ENCODE assay signal across 8 mouse cellular contexts in the genomic region with DNA sequence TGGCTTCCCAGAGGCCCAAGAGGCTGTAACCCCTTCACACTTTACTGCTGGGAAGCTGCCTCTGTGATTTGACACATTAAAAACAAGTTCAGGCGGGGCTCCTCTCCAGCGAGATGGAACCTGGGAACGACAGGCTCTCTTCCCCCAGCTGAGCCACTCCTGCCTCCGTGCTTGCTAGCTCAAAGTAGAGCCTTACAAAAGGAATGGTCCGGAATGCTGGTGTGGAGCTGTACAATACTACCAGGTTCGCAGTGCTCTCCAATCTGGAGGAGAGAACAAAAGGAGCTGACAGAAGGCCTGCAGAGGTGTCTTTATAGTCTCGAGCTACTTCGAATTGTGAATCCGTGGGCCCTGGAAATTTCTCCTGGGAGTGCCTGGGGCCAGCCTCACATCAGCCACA.
DNase-seq lines count a peak whose midpoint lies in the region; ATAC-seq and TF ChIP-seq lines count a peak whose summit lies in the region.

No protein-coding gene starts in this region.

- H3K4me3 ChIP-seq in lung, adult 2 months (replicated peaks; ENCODE audit: extremely low read depth, low read depth, low read length) = no peak overlapping the region
- peak overlapping the region; percentile 34 for H3K4me3 ChIP-seq in embryonic facial prominence, embryonic 14.5 days (ENCODE audit: low read depth, low read length)
- H3K4me3 ChIP-seq in hindbrain, embryonic 15.5 days = peak overlapping the region; percentile 34
- H3K4me3 ChIP-seq in neural tube, embryonic 12.5 days = peak overlapping the region; percentile 16; the same call in 1 of the 2 replicates

- H3K9me3 ChIP-seq in embryonic facial prominence, embryonic 14.5 days (ENCODE audit: control insufficient read depth, low read length) = no peaks in the 10 kb centered on the region
- H3K9me3 ChIP-seq in hindbrain, embryonic 15.5 days = no peaks in the 10 kb centered on the region
- H3K9me3 ChIP-seq in neural tube, embryonic 12.5 days = no peaks in the 10 kb centered on the region

- no peak; the same call in 1 of the 2 replicates for ATAC-seq in embryonic facial prominence, embryonic 14.5 days (ENCODE audit: low read depth)
- peak; percentile 55; the same call in 1 of the 2 replicates for ATAC-seq in hindbrain, embryonic 15.5 days (ENCODE audit: low FRiP score, low read depth)
- ATAC-seq in neural tube, embryonic 12.5 days (ENCODE audit: low FRiP score, low read depth) = peak; percentile 49; the same call in 1 of the 2 replicates
- ATAC-seq in inflammation-experienced regulatory T-cells, adult 6 months = no peak

- WGBS in lung, adult 2 months = 14% methylated on average over 9 of the region's 9 CpGs
- 12% methylated on average over 9 of the region's 9 CpGs for WGBS in embryonic facial prominence, embryonic 14.5 days
- 11% methylated on average over 9 of the region's 9 CpGs for WGBS in hindbrain, embryonic 15.5 days
- 5% methylated on average over 9 of the region's 9 CpGs for WGBS in neural tube, embryonic 12.5 days

- peak overlapping the region; percentile 46; the same call in 1 of the 2 replicates for H3K9ac ChIP-seq in embryonic facial prominence, embryonic 14.5 days (ENCODE audit: low read depth, low read length)
- peak overlapping the region; percentile 39 for H3K9ac ChIP-seq in hindbrain, embryonic 15.5 days
- H3K9ac ChIP-seq in neural tube, embryonic 12.5 days = no peak overlapping the region

- DNase-seq in lung, adult 2 months = peak; percentile 3
- no peak for DNase-seq in lung, postnatal 4 days
- DNase-seq in embryonic facial prominence, embryonic 14.5 days (ENCODE audit: low spot score) = peak; percentile 17
- DNase-seq in layer of hippocampus, postnatal 14 days (ENCODE audit: low spot score in 2 of 2) = no peak
- DNase-seq in adrenal gland, postnatal 36 days = no peak

- no peaks in the 10 kb centered on the region for H3K27me3 ChIP-seq in embryonic facial prominence, embryonic 14.5 days (replicated peaks; ENCODE audit: control insufficient read depth, insufficient read depth, low read length)
- 0 out of 2 replicates have a peak, but pooled peaks cover 6% of the 10 kb centered on the region for H3K27me3 ChIP-seq in hindbrain, embryonic 15.5 days
- H3K27me3 ChIP-seq in neural tube, embryonic 12.5 days (replicated peaks) = peaks cover 6% of the 10 kb centered on the region; the same call in 1 of the 2 replicates

- no peak for TF ChIP-seq POLR2A in lung, adult 2 months (IDR thresholded peaks at IDR 0.05; ENCODE audit: borderline replicate concordance, extremely low read depth, low read depth, low read length)

- H3K36me3 ChIP-seq in embryonic facial prominence, embryonic 14.5 days (ENCODE audit: control insufficient read depth, insufficient read depth, low read length) = no peaks in the 10 kb centered on the region
- H3K36me3 ChIP-seq in hindbrain, embryonic 15.5 days = no peaks in the 10 kb centered on the region
- H3K36me3 ChIP-seq in neural tube, embryonic 12.5 days = no peaks in the 10 kb centered on the region

- H3K4me1 ChIP-seq in lung, adult 2 months (ENCODE audit: control insufficient read depth, insufficient read depth, low read length) = no peaks in the 10 kb centered on the region
- no peaks in the 10 kb centered on the region for H3K4me1 ChIP-seq in embryonic facial prominence, embryonic 14.5 days (ENCODE audit: control insufficient read depth, insufficient read depth, low read length)
- H3K4me1 ChIP-seq in hindbrain, embryonic 15.5 days (replicated peaks) = peaks cover 8% of the 10 kb centered on the region
- peaks cover 12% of the 10 kb centered on the region for H3K4me1 ChIP-seq in neural tube, embryonic 12.5 days

- TF ChIP-seq CTCF in lung, adult 2 months (IDR thresholded peaks at IDR 0.05; ENCODE audit: insufficient read depth, low read length) = no peak

- peak overlapping the region; percentile 59 for H3K4me2 ChIP-seq in embryonic facial prominence, embryonic 14.5 days (ENCODE audit: low read depth, low read length)
- H3K4me2 ChIP-seq in hindbrain, embryonic 15.5 days = peak overlapping the region; percentile 66
- peak overlapping the region; percentile 57 for H3K4me2 ChIP-seq in neural tube, embryonic 12.5 days (replicated peaks)

- H3K27ac ChIP-seq in embryonic facial prominence, embryonic 14.5 days (replicated peaks; ENCODE audit: low read depth, low read length) = no peak overlapping the region
- H3K27ac ChIP-seq in hindbrain, embryonic 15.5 days (replicated peaks) = no peak overlapping the region
- H3K27ac ChIP-seq in neural tube, embryonic 12.5 days = no peak overlapping the region

Comparison
In these comparisons a context has a peak if more than half of its experiments do, and no peak if none do; other contexts are left out.
1. DNase-seq: peak in lung, adult 2 months (single experiment) and embryonic facial prominence, embryonic 14.5 days (single experiment); none in lung, postnatal 4 days (0 of 2), layer of hippocampus, postnatal 14 days (0 of 2) and adrenal gland, postnatal 36 days (0 of 2).
2. ATAC-seq: peak in hindbrain, embryonic 15.5 days (single experiment) and neural tube, embryonic 12.5 days (single experiment); none in embryonic facial prominence, embryonic 14.5 days (single experiment) and inflammation-experienced regulatory T-cells, adult 6 months (single experiment).
3. Peak in every context shown above with its lines, with median percentiles within 50 percentile points of each other: H3K4me2 ChIP-seq.